Mouse (Mus musculus) forebrain, embryonic 16.5 days (tissue): Measurements from ENCODE around the gene Ksr1. TPM values are rescaled to one million over a fixed set of nuclear protein-coding genes. Genes with fewer than 3 reads are reported as not detected.

Experiments
- ATAC-seq: fragments of 200-750 bp; cut with Nextera tagmentation; 2 replicates; pipeline ENCODE4 v1.8.0; 2017; ENCODE audit warnings: mild to moderate bottlenecking, moderate library complexity
- H3K27ac ChIP-seq: fragments of 300-500 bp; sonication (generic); 2 replicates; pipeline ENCODE4 v1.5.1; 2014; ENCODE audit warnings: low read length, control low read depth
- H3K27me3 ChIP-seq: fragments of 300-500 bp; sonication (generic); replicated peaks from 2 replicates; pipeline ENCODE4 v1.6.1; 2014; ENCODE audit warnings: low read length; ENCODE audit not compliant: control insufficient read depth, insufficient read depth
- H3K36me3 ChIP-seq: fragments of 300-500 bp; sonication (generic); 2 replicates; pipeline ENCODE4 v1.6.1; 2014; ENCODE audit not compliant: control insufficient read depth, insufficient read depth
- H3K4me1 ChIP-seq: fragments of 300-500 bp; sonication (generic); replicated peaks from 2 replicates; pipeline ENCODE4 v1.6.1; 2014; ENCODE audit warnings: low read length; ENCODE audit not compliant: control insufficient read depth, insufficient read depth
- H3K4me2 ChIP-seq: fragments of 300-500 bp; sonication (generic); 2 replicates; pipeline ENCODE4 v1.6.1; 2014; ENCODE audit warnings: mild to moderate bottlenecking, low read length, control low read depth
- H3K4me3 ChIP-seq: fragments of 300-500 bp; sonication (generic); replicated peaks from 2 replicates; pipeline ENCODE4 v1.5.1; 2014; ENCODE audit warnings: mild to moderate bottlenecking, low read length, control low read depth
- H3K9ac ChIP-seq: fragments of 300-500 bp; sonication (generic); replicated peaks from 2 replicates; pipeline ENCODE4 v1.6.1; 2014; ENCODE audit warnings: low read depth, low read length, control low read depth
- H3K9me3 ChIP-seq: fragments of 300-500 bp; sonication (generic); 2 replicates; pipeline ENCODE4 v1.6.1; 2016; ENCODE audit warnings: low read length; ENCODE audit not compliant: control insufficient read depth
- WGBS: fragments of 180-500 bp; shearing (Covaris S2); extraction: QIAGEN DNeasy Blood & Tissue Kit; methylation state at CpG from one replicate; pipeline ENCODE4 v1.1.7; 2014; 5-methylcytosine and 5-hydroxymethylcytosine counted together
- polyA plus RNA-seq: library from polyadenylated mRNA; unstranded; fragments of >200 nt; fragmentation: Nextera tagmentation; extraction: Ambion mirVana; gene quantifications from 2 replicates; pipeline ENCODE4 v1.2.1, GENCODE M21; 2015

Ksr1 gene
- polyA plus RNA-seq, result 3.7 and 5.1 TPM in 2 replicates

DNA sequence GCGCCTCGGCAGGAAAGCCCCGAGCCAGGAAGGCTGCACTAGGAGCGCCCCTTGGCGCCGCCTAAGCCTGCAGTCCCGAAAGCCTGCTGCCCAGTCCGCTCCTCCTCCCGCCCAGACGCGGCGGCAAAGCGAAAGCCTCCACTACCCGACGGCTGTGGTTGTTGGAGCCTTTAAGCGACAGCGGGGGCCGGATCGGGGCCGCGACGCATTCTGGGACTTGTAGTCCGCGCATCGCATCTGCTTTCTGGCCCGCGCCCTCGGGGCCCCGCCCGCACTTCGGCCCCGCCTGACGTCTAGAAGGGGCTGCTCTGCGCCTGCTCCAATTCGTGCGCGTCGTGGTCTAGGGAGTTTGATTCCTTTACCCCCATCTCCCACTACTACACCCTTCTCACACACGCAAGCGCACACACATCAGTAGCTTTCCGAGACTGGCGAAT, at the start of gene Ksr1:
Ksr1 (minus strand) TSS at position 77 of the 437 bp plus-strand sequence.
- under 1% methylated on average over 42 of the region's 42 CpGs for WGBS
- Histone ChIP-seq H3K9ac (peak within 1 kb of the TSS; percentile 93), H3K4me1 (peaks cover 28% of the 10 kb centered on the region), H3K4me3 (peak within 1 kb of the TSS; percentile 91), H3K9me3 (no peaks in the 10 kb centered on the region), H3K27me3 (no peaks in the 10 kb centered on the region), H3K4me2 (peak within 1 kb of the TSS; percentile 56), H3K27ac (peak within 1 kb of the TSS; percentile 93), H3K36me3 (no peaks in the 10 kb centered on the region)
- peak; percentile 96 for ATAC-seq

DNA sequence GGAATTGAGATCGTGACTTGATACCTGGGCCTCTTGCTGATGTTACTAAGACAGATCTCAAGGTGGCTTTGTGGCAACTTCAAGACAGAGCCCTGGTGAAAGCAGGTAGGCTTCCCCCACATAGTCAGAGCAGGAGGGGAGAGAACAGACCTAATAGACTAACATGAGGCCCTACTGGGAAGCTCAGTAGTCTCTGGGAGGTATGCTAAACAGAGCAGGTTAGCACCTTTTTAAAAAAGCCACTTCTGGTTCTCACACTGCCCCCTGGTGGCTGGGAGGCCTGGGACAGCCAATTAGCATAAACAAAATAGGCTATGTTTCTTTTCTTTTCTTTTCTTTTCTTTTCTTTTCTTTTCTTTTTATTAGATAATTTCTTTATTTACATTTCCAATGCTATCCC, 46.0 kb upstream of the Ksr1 start:
- Histone ChIP-seq H3K4me1 (peaks cover 11% of the 10 kb centered on the region), H3K4me2 (no peak overlapping the region), H3K9ac (no peak overlapping the region), H3K9me3 (no peaks in the 10 kb centered on the region), H3K4me3 (no peak overlapping the region), H3K36me3 (no peaks in the 10 kb centered on the region), H3K27ac (no peak overlapping the region), H3K27me3 (no peaks in the 10 kb centered on the region)
- no peak for ATAC-seq
- 97% methylated on average over 1 of the region's 1 CpGs for WGBS

DNA sequence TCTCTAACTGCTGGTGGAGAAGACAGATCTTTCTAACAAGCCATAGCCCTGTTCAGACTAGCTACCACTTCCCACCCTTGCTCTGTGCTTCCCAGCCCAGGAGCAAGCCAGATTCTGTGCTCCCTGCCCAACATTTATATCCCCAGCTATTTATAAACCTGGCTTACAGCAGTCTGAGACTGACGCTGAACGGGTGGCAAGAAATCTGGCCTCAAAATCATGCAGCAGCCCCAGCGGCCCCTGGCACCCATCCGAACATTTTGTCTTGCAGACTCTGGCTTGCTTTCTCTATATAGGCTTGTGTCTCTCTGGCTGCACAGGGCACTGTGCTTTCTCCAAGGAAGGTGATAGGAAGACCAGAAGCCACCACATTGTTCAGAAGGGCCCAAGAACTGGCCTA, 45.0 kb upstream of the Ksr1 start:
- H3K4me3 ChIP-seq, result no peak overlapping the region
- no peak overlapping the region for H3K4me2 ChIP-seq
- H3K27ac ChIP-seq, result no peak overlapping the region
- no peaks in the 10 kb centered on the region for H3K9me3 ChIP-seq
- no peak for ATAC-seq
- H3K27me3 ChIP-seq, result no peaks in the 10 kb centered on the region
- peaks cover 11% of the 10 kb centered on the region for H3K4me1 ChIP-seq
- 83% methylated on average over 4 of the region's 4 CpGs for WGBS
- no peak overlapping the region for H3K9ac ChIP-seq
- H3K36me3 ChIP-seq, result no peaks in the 10 kb centered on the region

DNA sequence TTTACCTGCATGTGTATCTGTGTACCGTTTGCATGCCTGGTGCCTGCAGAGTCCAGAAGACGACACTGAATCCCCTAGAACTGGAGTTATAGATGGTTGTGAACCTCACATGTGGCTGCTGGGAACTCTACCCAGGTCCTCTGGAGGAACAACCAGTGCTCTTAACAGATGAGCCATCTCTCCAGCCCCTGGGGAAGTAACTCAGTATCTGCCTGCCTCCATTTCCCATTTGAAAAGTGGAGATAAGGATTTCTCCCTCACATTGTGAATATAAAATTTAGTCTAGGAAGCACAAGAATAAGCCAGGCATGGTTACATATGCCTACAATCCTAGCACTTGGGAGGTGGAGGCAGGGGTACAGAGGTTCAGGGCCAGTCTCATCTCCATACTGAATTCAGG, 44.0 kb upstream of the Ksr1 start:
- Histone ChIP-seq H3K4me3 (no peak overlapping the region), H3K36me3 (no peaks in the 10 kb centered on the region), H3K4me1 (peaks cover 11% of the 10 kb centered on the region), H3K9me3 (no peaks in the 10 kb centered on the region), H3K27ac (no peak overlapping the region), H3K27me3 (no peaks in the 10 kb centered on the region), H3K9ac (no peak overlapping the region), H3K4me2 (no peak overlapping the region)
- no peak for ATAC-seq
- 94% methylated on average over 2 of the region's 2 CpGs for WGBS

DNA sequence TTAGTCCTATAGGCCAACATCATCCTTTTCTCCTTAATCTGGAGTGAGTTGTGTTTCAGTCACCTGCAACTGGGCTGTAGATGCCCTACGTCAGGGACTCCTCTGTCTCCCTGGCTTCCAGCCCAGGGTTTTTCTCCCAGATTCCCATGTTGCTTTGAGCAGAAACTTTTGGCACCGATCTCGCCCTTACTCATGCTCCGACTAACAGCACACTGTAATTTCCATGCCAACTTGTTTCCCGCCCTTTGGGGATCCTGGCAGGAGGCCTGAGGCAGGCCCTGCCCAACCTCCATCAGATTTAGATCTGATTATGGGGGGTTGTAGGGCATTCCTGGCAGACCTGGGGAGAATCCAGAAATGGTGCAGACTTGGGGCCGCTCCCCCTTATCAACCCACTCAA, 42.0 kb upstream of the Ksr1 start:
- WGBS, result 19% methylated on average over 6 of the region's 6 CpGs
- no peaks in the 10 kb centered on the region for H3K36me3 ChIP-seq
- no peaks in the 10 kb centered on the region for H3K9me3 ChIP-seq
- H3K4me1 ChIP-seq, result peaks cover 11% of the 10 kb centered on the region
- H3K27me3 ChIP-seq, result no peaks in the 10 kb centered on the region
- peak; percentile 82 for ATAC-seq
- no peak overlapping the region for H3K4me3 ChIP-seq
- H3K4me2 ChIP-seq, result no peak overlapping the region
- H3K27ac ChIP-seq, result peak overlapping the region; percentile 24
- H3K9ac ChIP-seq, result no peak overlapping the region

DNA sequence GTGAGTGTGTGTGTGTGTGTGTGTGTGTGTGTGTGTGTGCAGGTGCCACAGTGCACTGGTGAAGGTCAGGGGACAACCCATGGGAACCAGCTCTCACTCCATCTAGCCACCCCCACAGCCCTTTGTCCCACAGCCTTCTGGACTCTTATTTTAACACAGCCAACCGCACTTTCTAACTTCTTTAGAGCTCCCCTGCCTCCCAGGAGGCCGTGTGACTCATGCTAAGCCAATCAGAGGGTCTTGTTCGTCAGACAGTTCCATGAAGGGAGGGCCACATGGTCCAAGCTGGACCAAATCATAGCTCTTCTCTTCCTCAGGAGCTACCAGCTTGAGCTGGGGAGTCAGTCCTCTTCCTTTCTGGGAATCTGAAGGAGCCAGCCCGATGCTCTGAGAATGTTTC, 41.1 kb upstream of the Ksr1 start:
- no peaks in the 10 kb centered on the region for H3K27me3 ChIP-seq
- no peak overlapping the region for H3K4me3 ChIP-seq
- H3K9me3 ChIP-seq, result no peaks in the 10 kb centered on the region
- no peaks in the 10 kb centered on the region for H3K36me3 ChIP-seq
- no peak overlapping the region for H3K9ac ChIP-seq
- H3K27ac ChIP-seq, result no peak overlapping the region
- 46% methylated on average over 4 of the region's 4 CpGs for WGBS
- peaks cover 11% of the 10 kb centered on the region for H3K4me1 ChIP-seq
- ATAC-seq, result no peak
- H3K4me2 ChIP-seq, result no peak overlapping the region

DNA sequence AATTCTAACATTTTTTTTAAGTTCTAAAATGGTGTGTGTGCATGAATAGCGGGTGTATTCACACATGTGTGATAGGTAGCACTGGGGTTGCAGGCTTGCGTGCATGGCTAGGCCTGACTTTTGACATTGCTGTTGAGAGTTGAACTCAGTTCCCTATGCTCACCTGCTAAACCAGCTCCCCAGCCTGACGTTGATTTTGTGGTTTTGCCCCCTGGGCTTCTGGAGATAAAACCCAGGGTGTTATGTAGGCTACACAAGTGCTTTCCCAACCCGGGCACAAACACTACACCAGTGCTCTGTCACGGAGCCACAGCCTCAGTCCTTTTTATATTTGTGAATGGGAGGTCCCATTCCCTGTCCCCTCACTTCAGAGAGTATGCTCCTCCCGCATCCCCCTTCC, 39.5 kb upstream of the Ksr1 start:
- ATAC-seq, result no peak
- Histone ChIP-seq H3K36me3 (no peaks in the 10 kb centered on the region), H3K27me3 (no peaks in the 10 kb centered on the region), H3K27ac (no peak overlapping the region), H3K9me3 (no peaks in the 10 kb centered on the region), H3K4me3 (no peak overlapping the region), H3K4me2 (no peak overlapping the region), H3K4me1 (peaks cover 11% of the 10 kb centered on the region), H3K9ac (no peak overlapping the region)
- 87% methylated on average over 6 of the region's 6 CpGs for WGBS

DNA sequence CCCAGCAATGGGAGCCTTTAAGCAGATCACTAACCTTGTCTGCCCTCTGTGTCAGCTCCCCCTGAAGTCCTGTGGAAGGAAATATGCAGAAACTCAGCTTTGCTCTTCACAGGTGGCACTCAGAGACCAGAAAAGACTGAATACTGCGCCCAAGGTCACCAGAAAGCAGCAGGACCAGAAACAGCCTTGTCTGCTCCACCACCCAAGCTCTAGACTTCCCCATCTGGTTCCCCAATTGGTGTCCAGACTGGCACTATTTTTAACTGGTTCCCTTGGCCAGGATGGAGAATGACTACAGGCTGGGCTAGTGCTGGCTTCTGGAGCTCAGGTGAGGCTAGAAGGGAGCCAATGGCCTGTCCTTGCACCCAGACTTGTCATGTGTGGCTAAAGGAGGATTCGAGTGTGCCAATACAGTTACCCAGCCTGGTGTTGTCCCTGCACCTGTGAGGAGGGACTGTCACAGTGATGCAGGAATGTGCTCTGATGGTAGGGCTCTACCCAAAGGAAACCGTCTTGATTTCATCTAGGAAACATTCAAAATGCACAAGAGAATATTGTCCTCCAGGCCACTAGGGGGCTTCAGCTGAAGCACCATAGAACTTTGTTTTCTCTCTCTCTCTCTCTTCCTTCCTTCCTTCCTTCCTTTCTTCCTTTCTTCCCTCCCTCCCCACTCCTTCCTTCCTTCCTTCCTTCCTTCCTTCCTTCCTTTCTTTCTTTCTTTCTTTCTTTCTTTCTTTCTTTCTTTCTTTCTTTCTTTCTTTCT, 38.1 kb upstream of the Ksr1 start:
- H3K27ac ChIP-seq, result no peak overlapping the region
- H3K9me3 ChIP-seq, result no peaks in the 10 kb centered on the region
- no peaks in the 10 kb centered on the region for H3K36me3 ChIP-seq
- H3K9ac ChIP-seq, result no peak overlapping the region
- no peak for ATAC-seq
- peaks cover 11% of the 10 kb centered on the region for H3K4me1 ChIP-seq
- 76% methylated on average over 3 of the region's 3 CpGs for WGBS
- no peaks in the 10 kb centered on the region for H3K27me3 ChIP-seq
- H3K4me3 ChIP-seq, result no peak overlapping the region
- H3K4me2 ChIP-seq, result no peak overlapping the region

DNA sequence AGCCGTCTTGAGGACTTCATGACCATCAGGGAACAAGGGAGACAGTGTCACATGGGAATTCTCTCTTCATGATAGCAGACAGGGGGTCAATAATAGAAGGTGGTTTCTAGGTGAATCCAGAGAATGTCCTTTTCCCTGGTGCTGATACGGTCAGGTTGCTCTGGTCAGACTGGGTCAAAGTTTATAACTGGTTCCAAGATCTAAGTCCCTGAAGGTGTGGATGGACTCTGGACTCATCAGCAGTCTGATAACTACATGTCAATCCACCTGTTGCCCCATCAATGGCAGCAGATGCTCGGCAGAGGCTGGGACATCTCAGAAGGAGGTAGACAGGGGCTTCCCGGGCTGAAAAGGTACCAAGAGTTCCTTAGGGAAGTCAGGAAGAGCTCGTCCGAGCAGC, 37.2 kb upstream of the Ksr1 start:
- 93% methylated on average over 6 of the region's 6 CpGs for WGBS
- ATAC-seq, result no peak
- H3K27me3 ChIP-seq, result no peaks in the 10 kb centered on the region

More for the DNA sequence above, 37.2 kb upstream of the Ksr1 start:
- Histone ChIP-seq H3K4me2 (no peak overlapping the region), H3K4me3 (no peak overlapping the region), H3K9ac (no peak overlapping the region), H3K9me3 (no peaks in the 10 kb centered on the region), H3K27ac (no peak overlapping the region), H3K4me1 (peaks cover 8% of the 10 kb centered on the region), H3K36me3 (no peaks in the 10 kb centered on the region)
